Mouse (Mus musculus) effector memory CD4-positive, alpha-beta T cell, adult 5 months (primary cell): ENCODE results near the gene Gm10058. TPM values are rescaled to one million over a fixed set of nuclear protein-coding genes. Genes with fewer than 3 reads are reported as not detected.

Experiments
- polyA plus RNA-seq: library from polyadenylated mRNA; unstranded; fragments of 100-300 nt; shearing (Covaris generic); gene quantifications from one replicate; pipeline ENCODE4 v1.2.1, GENCODE M21; 2017

Gm10058 gene
- polyA plus RNA-seq = not detected

GRCm38 (mm10) chrX:27946785-27947184 is at the start of gene Gm10058:
Gene Gm10058 (minus strand): TSS chrX:27946885.

